Mouse (Mus musculus): ENCODE results near the gene Anxa6. TPM values are rescaled to one million over a fixed set of nuclear protein-coding genes. Genes with fewer than 3 reads are reported as not detected.

Anxa6 gene
- polyA plus RNA-seq, 1 experiment from 2014 or later = 36.5 TPM

- WGBS = 72% methylated on average over 5 of the region's 5 CpGs
- no peak for ATAC-seq
- no peak overlapping the region for H3K27ac ChIP-seq
- H3K4me3 ChIP-seq (replicated peaks) = no peak overlapping the region
- no peaks in the 10 kb centered on the region for H3K9me3 ChIP-seq
- no peaks in the 10 kb centered on the region for H3K27me3 ChIP-seq
- H3K4me1 ChIP-seq (replicated peaks) = no peaks in the 10 kb centered on the region
- H3K4me2 ChIP-seq (replicated peaks) = no peak overlapping the region
- no peak overlapping the region for H3K9ac ChIP-seq (replicated peaks)
- no peaks in the 10 kb centered on the region for H3K36me3 ChIP-seq
These were observed 29.6 kb upstream of the Anxa6 start for GRCm38 (mm10) chr11:55062856-55063255.

GRCm38 (mm10) chr11:55060802-55061201, 27.6 kb upstream of the Anxa6 start:
- no peak for ATAC-seq

GRCm38 (mm10) chr11:55057511-55057910, 24.3 kb upstream of the Anxa6 start:
- no peaks in the 10 kb centered on the region for H3K4me1 ChIP-seq (replicated peaks)
- no peak for ATAC-seq
- no peak overlapping the region for H3K4me3 ChIP-seq (replicated peaks)
- H3K27ac ChIP-seq = no peak overlapping the region
- H3K36me3 ChIP-seq = no peaks in the 10 kb centered on the region
- H3K27me3 ChIP-seq = no peaks in the 10 kb centered on the region
- H3K4me2 ChIP-seq (replicated peaks) = no peak overlapping the region
- no peaks in the 10 kb centered on the region for H3K9me3 ChIP-seq
- WGBS = 80% methylated on average over 3 of the region's 3 CpGs
- H3K9ac ChIP-seq (replicated peaks) = no peak overlapping the region

More at GRCm38 (mm10) chr11:55060802-55061201, 27.6 kb upstream of the Anxa6 start:
- Histone ChIP-seq H3K4me1 (replicated peaks) (no peaks in the 10 kb centered on the region), H3K36me3 (no peaks in the 10 kb centered on the region), H3K9ac (replicated peaks) (no peak overlapping the region), H3K27me3 (no peaks in the 10 kb centered on the region), H3K9me3 (no peaks in the 10 kb centered on the region), H3K4me2 (replicated peaks) (no peak overlapping the region), H3K4me3 (replicated peaks) (no peak overlapping the region), H3K27ac (no peak overlapping the region)
- WGBS = 92% methylated on average over 5 of the region's 5 CpGs

- H3K27me3 ChIP-seq = no peaks in the 10 kb centered on the region
- H3K4me2 ChIP-seq (replicated peaks) = no peak overlapping the region
- no peak overlapping the region for H3K4me3 ChIP-seq (replicated peaks)
- H3K9ac ChIP-seq (replicated peaks) = no peak overlapping the region
- no peak overlapping the region for H3K27ac ChIP-seq
- H3K36me3 ChIP-seq = no peaks in the 10 kb centered on the region
- H3K9me3 ChIP-seq = no peaks in the 10 kb centered on the region
- 79% methylated on average over 7 of the region's 7 CpGs for WGBS
- H3K4me1 ChIP-seq (replicated peaks) = no peaks in the 10 kb centered on the region
- ATAC-seq = no peak
These were observed 17.7 kb upstream of the Anxa6 start for GRCm38 (mm10) chr11:55050837-55051510.

- Histone ChIP-seq H3K4me1 (replicated peaks) (no peaks in the 10 kb centered on the region), H3K27me3 (no peaks in the 10 kb centered on the region), H3K4me3 (replicated peaks) (no peak overlapping the region), H3K36me3 (no peaks in the 10 kb centered on the region), H3K4me2 (replicated peaks) (no peak overlapping the region), H3K9ac (replicated peaks) (no peak overlapping the region), H3K9me3 (no peaks in the 10 kb centered on the region), H3K27ac (no peak overlapping the region)
- WGBS = 64% methylated on average over 5 of the region's 5 CpGs
- ATAC-seq = no peak
These were observed 13.4 kb upstream of the Anxa6 start for GRCm38 (mm10) chr11:55046600-55046999.

- H3K27ac ChIP-seq = no peak overlapping the region
- no peak overlapping the region for H3K4me3 ChIP-seq (replicated peaks)
- no peaks in the 10 kb centered on the region for H3K4me1 ChIP-seq (replicated peaks)
- H3K9me3 ChIP-seq = no peaks in the 10 kb centered on the region
- no peaks in the 10 kb centered on the region for H3K36me3 ChIP-seq
- H3K4me2 ChIP-seq (replicated peaks) = no peak overlapping the region
- H3K9ac ChIP-seq (replicated peaks) = no peak overlapping the region
- ATAC-seq = no peak
- WGBS = 84% methylated on average over 4 of the region's 4 CpGs
- no peaks in the 10 kb centered on the region for H3K27me3 ChIP-seq
These were observed 8.1 kb upstream of the Anxa6 start for GRCm38 (mm10) chr11:55041348-55041747.

GRCm38 (mm10) chr11:55039591-55039990, 6.3 kb upstream of the Anxa6 start:
- 8% methylated on average over 9 of the region's 9 CpGs for WGBS
- Histone ChIP-seq H3K36me3 (no peaks in the 10 kb centered on the region), H3K4me1 (replicated peaks) (no peaks in the 10 kb centered on the region), H3K4me3 (replicated peaks) (no peak overlapping the region), H3K27me3 (peaks cover 4% of the 10 kb centered on the region; the same call in 1 of the 2 replicates), H3K9ac (replicated peaks) (no peak overlapping the region), H3K27ac (no peak overlapping the region), H3K4me2 (replicated peaks) (no peak overlapping the region), H3K9me3 (no peaks in the 10 kb centered on the region)
- peak; percentile 30; the same call in 1 of the 2 replicates for ATAC-seq

- Histone ChIP-seq H3K27ac (no peak overlapping the region), H3K9me3 (no peaks in the 10 kb centered on the region), H3K4me2 (replicated peaks) (no peak overlapping the region), H3K36me3 (no peaks in the 10 kb centered on the region), H3K4me1 (replicated peaks) (peaks cover 15% of the 10 kb centered on the region), H3K4me3 (replicated peaks) (no peak overlapping the region), H3K9ac (replicated peaks) (no peak overlapping the region), H3K27me3 (peaks cover 23% of the 10 kb centered on the region; the same call in 1 of the 2 replicates)
- 27% methylated on average over 3 of the region's 3 CpGs for WGBS
- ATAC-seq = no peak
These were observed 3.4 kb upstream of the Anxa6 start for GRCm38 (mm10) chr11:55036601-55037000.

- Histone ChIP-seq H3K4me2 (replicated peaks) (peak overlapping the region; percentile 93), H3K36me3 (no peaks in the 10 kb centered on the region), H3K27ac (no peak overlapping the region), H3K9me3 (no peaks in the 10 kb centered on the region), H3K4me3 (replicated peaks) (peak overlapping the region; percentile 52), H3K4me1 (replicated peaks) (peaks cover 19% of the 10 kb centered on the region), H3K27me3 (peaks cover 23% of the 10 kb centered on the region; the same call in 1 of the 2 replicates), H3K9ac (replicated peaks) (no peak overlapping the region)
- ATAC-seq = no peak
- 37% methylated on average over 5 of the region's 5 CpGs for WGBS
These were observed 959 bp downstream of the Anxa6 start for GRCm38 (mm10) chr11:55032286-55032685.

GRCm38 (mm10) chr11:55031991-55032280, 1.3 kb downstream of the Anxa6 start:
- H3K9me3 ChIP-seq = no peaks in the 10 kb centered on the region
- WGBS = 0% methylated on average over 1 of the region's 4 CpGs

GRCm38 (mm10) chr11:55031211-55031990, 1.8 kb downstream of the Anxa6 start:
- Histone ChIP-seq H3K27me3 (peaks cover 23% of the 10 kb centered on the region; the same call in 1 of the 2 replicates), H3K27ac (no peak overlapping the region), H3K4me2 (replicated peaks) (peak overlapping the region; percentile 93; the same call in 1 of the 2 replicates), H3K9me3 (no peaks in the 10 kb centered on the region), H3K36me3 (no peaks in the 10 kb centered on the region), H3K4me1 (replicated peaks) (peaks cover 19% of the 10 kb centered on the region), H3K4me3 (replicated peaks) (no peak overlapping the region; the same call in 1 of the 2 replicates), H3K9ac (replicated peaks) (peak overlapping the region; percentile 40; the same call in 1 of the 2 replicates)
- WGBS = 51% methylated on average over 10 of the region's 10 CpGs
- ATAC-seq = 0 out of 2 replicates have a peak, but pooled peaks have one; percentile 25

More at GRCm38 (mm10) chr11:55031991-55032280, 1.3 kb downstream of the Anxa6 start:
- Histone ChIP-seq H3K27me3 (peaks cover 23% of the 10 kb centered on the region; the same call in 1 of the 2 replicates), H3K4me3 (replicated peaks) (peak overlapping the region; percentile 52), H3K27ac (no peak overlapping the region), H3K36me3 (no peaks in the 10 kb centered on the region), H3K4me2 (replicated peaks) (peak overlapping the region; percentile 93), H3K9ac (replicated peaks) (0 out of 2 replicates have a peak overlapping the region, but pooled peaks have one; percentile 40), H3K4me1 (replicated peaks) (peaks cover 19% of the 10 kb centered on the region)
- ATAC-seq = no peak

- Histone ChIP-seq H3K4me3 (replicated peaks) (no peak overlapping the region), H3K27ac (no peak overlapping the region), H3K9me3 (no peaks in the 10 kb centered on the region), H3K4me2 (replicated peaks) (no peak overlapping the region), H3K36me3 (no peaks in the 10 kb centered on the region), H3K4me1 (replicated peaks) (peaks cover 27% of the 10 kb centered on the region), H3K27me3 (peaks cover 9% of the 10 kb centered on the region; the same call in 1 of the 2 replicates), H3K9ac (replicated peaks) (no peak overlapping the region)
- 76% methylated on average over 2 of the region's 2 CpGs for WGBS
- ATAC-seq = no peak
These were observed 4.7 kb downstream of the Anxa6 start for GRCm38 (mm10) chr11:55028509-55028908.
